Mouse (Mus musculus): ENCODE measurements around the gene Olfr1140.

GRCm38 (mm10) chr2:87779183-87779582, 35.6 kb downstream of the Olfr1140 start, which contains the start of gene Olfr152:
- no peak for TF ChIP-seq POLR2A (IDR thresholded peaks at IDR 0.05; ENCODE audit: borderline replicate concordance, extremely low read depth, insufficient read depth, insufficient read length, poor library complexity, severe bottlenecking)
- TF ChIP-seq CTCF (IDR thresholded peaks at IDR 0.05; ENCODE audit: borderline replicate concordance, extremely low read depth, insufficient read depth, insufficient read length), result no peak
